Mouse (Mus musculus) stomach, postnatal 0 days (tissue): Measurements from ENCODE around the gene Kcnab3. TPM values are rescaled to one million over a fixed set of nuclear protein-coding genes. Genes with fewer than 3 reads are reported as not detected.

Experiments
- ATAC-seq: fragments of 200-750 bp; cut with Nextera tagmentation; 2 replicates; pipeline ENCODE4 v1.8.0; 2017; ENCODE audit not compliant: low FRiP score, low TSS enrichment
- DNase-seq: peaks from one replicate; pipeline ENCODE4 v3.0.0-alpha.2; 2016; ENCODE audit warnings: low spot score
- H3K27ac ChIP-seq: fragments of 300-500 bp; sonication (generic); replicated peaks from 2 replicates; pipeline ENCODE4 v1.5.1; 2014; ENCODE audit warnings: mild to moderate bottlenecking, control low read depth
- H3K27me3 ChIP-seq: fragments of 300-500 bp; sonication (generic); 2 replicates; pipeline ENCODE4 v1.6.1; 2014; ENCODE audit warnings: low read length; ENCODE audit not compliant: control insufficient read depth, insufficient read depth
- H3K36me3 ChIP-seq: fragments of 300-500 bp; sonication (generic); 2 replicates; pipeline ENCODE4 v1.6.1; 2014; ENCODE audit warnings: low read length, mixed read lengths; ENCODE audit not compliant: control insufficient read depth, insufficient read depth
- H3K4me1 ChIP-seq: fragments of 300-500 bp; sonication (generic); replicated peaks from 2 replicates; pipeline ENCODE4 v1.6.1; 2014; ENCODE audit warnings: antibody characterized with exemption; ENCODE audit not compliant: control insufficient read depth, insufficient read depth
- H3K4me2 ChIP-seq: fragments of 300-500 bp; sonication (generic); replicated peaks from 2 replicates; pipeline ENCODE4 v1.6.1; 2014; ENCODE audit warnings: low read depth, mild to moderate bottlenecking, control low read depth, moderate library complexity
- H3K4me3 ChIP-seq: fragments of 300-500 bp; sonication (generic); 2 replicates; pipeline ENCODE4 v1.5.1; 2014; ENCODE audit warnings: low read depth, low read length, control low read depth
- H3K9ac ChIP-seq: fragments of 300-500 bp; sonication (generic); 2 replicates; pipeline ENCODE4 v1.6.1; 2014; ENCODE audit warnings: mild to moderate bottlenecking, low read length, control low read depth, mixed read lengths
- H3K9me3 ChIP-seq: fragments of 300-500 bp; sonication (generic); 2 replicates; pipeline ENCODE4 v1.6.1; 2016; ENCODE audit warnings: low read length; ENCODE audit not compliant: control insufficient read depth
- CTCF ChIP-seq: IDR thresholded peaks from 2 replicates; pipeline ENCODE4 v1.5.1; 2016; ENCODE audit warnings: antibody characterized with exemption, low read depth, mild to moderate bottlenecking, moderate library complexity
- EP300 ChIP-seq: optimal IDR thresholded peaks from 2 replicates; pipeline ENCODE3; 2016; ENCODE audit warnings: antibody characterized with exemption
- WGBS: fragments of 180-500 bp; shearing (Covaris S2); extraction: QIAGEN DNeasy Blood & Tissue Kit; methylation state at CpG from one replicate; pipeline ENCODE4 v1.1.7; 2014; 5-methylcytosine and 5-hydroxymethylcytosine counted together
- polyA plus RNA-seq: library from polyadenylated mRNA; unstranded; fragments of >200 nt; fragmentation: Nextera tagmentation; extraction: Ambion mirVana; gene quantifications from 2 replicates; pipeline ENCODE4 v1.2.1, GENCODE M21; 2015

Kcnab3 gene
- polyA plus RNA-seq, 1 experiment from 2014 or later, result 0.87 TPM

GRCm38 (mm10) chr11:69369215-69369989, 43.3 kb downstream of the Kcnab3 start, which contains the start of gene Chd3:
Chd3 (minus strand) TSS chr11:69369406.
- Histone ChIP-seq H3K9me3 (no peaks in the 10 kb centered on the region), H3K4me1 (peaks cover 22% of the 10 kb centered on the region), H3K4me2 (peak within 1 kb of the TSS; percentile 96), H3K27me3 (no peaks in the 10 kb centered on the region), H3K27ac (peak within 1 kb of the TSS; percentile 100), H3K4me3 (peak within 1 kb of the TSS; percentile 98), H3K36me3 (no peaks in the 10 kb centered on the region), H3K9ac (peak within 1 kb of the TSS; percentile 99)
- DNase-seq, result no peak
- under 1% methylated on average over 19 of the region's 34 CpGs for WGBS
- ATAC-seq, result no peak
- TF ChIP-seq EP300, result no peak
- no peak for TF ChIP-seq CTCF

GRCm38 (mm10) chr11:69369990-69370816, 44.1 kb downstream of the Kcnab3 start:
- peak overlapping the region; percentile 99; the same call in 1 of the 2 replicates for H3K9ac ChIP-seq
- no peaks in the 10 kb centered on the region for H3K36me3 ChIP-seq
- ATAC-seq (no peak), DNase-seq (no peak)
- TF ChIP-seq EP300, result no peak
- no peak for TF ChIP-seq CTCF
- H3K27me3 ChIP-seq, result no peaks in the 10 kb centered on the region
- H3K4me1 ChIP-seq, result peaks cover 14% of the 10 kb centered on the region
- 5% methylated on average over 2 of the region's 2 CpGs for WGBS
- H3K4me3 ChIP-seq, result peak overlapping the region; percentile 98
- H3K9me3 ChIP-seq, result no peaks in the 10 kb centered on the region
- H3K4me2 ChIP-seq, result peak overlapping the region; percentile 96
- peak overlapping the region; percentile 100 for H3K27ac ChIP-seq

GRCm38 (mm10) chr11:69370817-69371215, 44.8 kb downstream of the Kcnab3 start:
- peaks cover 8% of the 10 kb centered on the region; the same call in 1 of the 2 replicates for H3K4me1 ChIP-seq
- TF ChIP-seq CTCF (no peak), EP300 (no peak)
- DNase-seq (no peak), ATAC-seq (no peak)
- 14% methylated on average over 9 of the region's 9 CpGs for WGBS
- H3K9ac ChIP-seq, result no peak overlapping the region
- H3K27me3 ChIP-seq, result no peaks in the 10 kb centered on the region
- H3K9me3 ChIP-seq, result no peaks in the 10 kb centered on the region
- H3K27ac ChIP-seq, result peak overlapping the region; percentile 41
- peak overlapping the region; percentile 23; the same call in 1 of the 2 replicates for H3K4me2 ChIP-seq
- H3K4me3 ChIP-seq, result no peak overlapping the region
- no peaks in the 10 kb centered on the region for H3K36me3 ChIP-seq

- no peaks in the 10 kb centered on the region for H3K27me3 ChIP-seq
- no peak overlapping the region for H3K4me2 ChIP-seq
- no peak overlapping the region for H3K4me3 ChIP-seq
- 56% methylated on average over 12 of the region's 12 CpGs for WGBS
- no peaks in the 10 kb centered on the region for H3K9me3 ChIP-seq
- peaks cover 5% of the 10 kb centered on the region; the same call in 1 of the 2 replicates for H3K4me1 ChIP-seq
- no peak for ATAC-seq
- no peak overlapping the region for H3K9ac ChIP-seq
- peak overlapping the region; percentile 41 for H3K27ac ChIP-seq
- TF ChIP-seq CTCF, result no peak
- no peak for TF ChIP-seq EP300
- no peak for DNase-seq
- no peaks in the 10 kb centered on the region for H3K36me3 ChIP-seq
Measured at GRCm38 (mm10) chr11:69371601-69372000, 45.5 kb downstream of the Kcnab3 start.

GRCm38 (mm10) chr11:69372056-69372779, 46.2 kb downstream of the Kcnab3 start:
- no peak overlapping the region for H3K4me3 ChIP-seq
- no peak overlapping the region; the same call in 1 of the 2 replicates for H3K27ac ChIP-seq
- no peaks in the 10 kb centered on the region for H3K9me3 ChIP-seq
- H3K4me2 ChIP-seq, result no peak overlapping the region
- H3K27me3 ChIP-seq, result no peaks in the 10 kb centered on the region
- no peaks in the 10 kb centered on the region for H3K36me3 ChIP-seq
- DNase-seq (no peak), ATAC-seq (no peak)
- H3K4me1 ChIP-seq, result peaks cover 5% of the 10 kb centered on the region; the same call in 1 of the 2 replicates
- WGBS, result 31% methylated on average over 12 of the region's 12 CpGs
- TF ChIP-seq EP300, result no peak
- TF ChIP-seq CTCF, result no peak
- no peak overlapping the region for H3K9ac ChIP-seq
